ENCODE assay signal across 12 mouse cellular contexts in the genomic region with DNA sequence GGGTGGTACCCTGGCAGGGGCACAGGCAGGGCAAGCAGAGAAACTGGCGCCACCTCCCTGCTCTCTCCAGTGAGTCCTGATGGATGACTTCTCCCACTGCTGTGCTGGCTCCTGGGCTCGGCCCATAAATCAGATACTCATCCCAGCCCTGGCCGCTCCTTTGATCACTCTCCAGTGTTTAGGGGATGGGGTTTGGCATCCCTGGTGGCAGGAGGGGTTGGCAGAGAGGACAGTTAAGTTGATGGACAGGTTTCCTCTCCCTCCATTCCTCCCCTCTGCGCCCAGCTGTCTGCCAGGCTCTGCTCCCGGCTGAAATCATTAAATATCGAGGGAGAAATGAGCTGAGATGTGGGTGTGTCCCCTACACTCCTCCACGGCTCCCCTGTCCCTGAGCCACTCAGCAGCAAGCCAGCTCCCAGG. TPM values are rescaled to one million over a fixed set of nuclear protein-coding genes. Genes with fewer than 3 reads are reported as not detected.
DNase-seq lines count a peak whose midpoint lies in the region; ATAC-seq and TF ChIP-seq lines count a peak whose summit lies in the region.
"Had no signal": no experiment of that assay in that cellular context is flagged by ENCODE, and none has a peak within 500 bp of the region (broad histone marks: within the 10 kb centered on the region; RNA-seq: fewer than 3 reads in every experiment).

No protein-coding gene starts in this region.

- H3K36me3 ChIP-seq in kidney, postnatal 0 days (ENCODE audit: insufficient read depth, low read length), result no peaks in the 10 kb centered on the region
- H3K36me3 ChIP-seq in forebrain, embryonic 12.5 days (replicated peaks), result no peaks in the 10 kb centered on the region
- no peaks in the 10 kb centered on the region for H3K36me3 ChIP-seq in hindbrain, postnatal 0 days (ENCODE audit: insufficient read depth, low read length)
- H3K36me3 ChIP-seq: embryonic facial prominence, embryonic 10.5 days; heart, embryonic 12.5 days; lung, embryonic 15.5 days had no signal

- H3K27ac ChIP-seq in kidney, postnatal 0 days, result no peak overlapping the region
- H3K27ac ChIP-seq in forebrain, embryonic 12.5 days, result peak overlapping the region; percentile 88
- H3K27ac ChIP-seq in hindbrain, postnatal 0 days, result peak overlapping the region; percentile 83
- 0 out of 2 replicates have a peak overlapping the region, but pooled peaks have one; percentile 29 for H3K27ac ChIP-seq in olfactory bulb, adult 2 months (ENCODE audit: insufficient read depth, low read depth, low read length)
- H3K27ac ChIP-seq: embryonic facial prominence, embryonic 10.5 days; lung, embryonic 15.5 days had no signal

- H3K27me3 ChIP-seq in kidney, postnatal 0 days (ENCODE audit: insufficient read depth, low read length), result no peaks in the 10 kb centered on the region
- no peaks in the 10 kb centered on the region for H3K27me3 ChIP-seq in forebrain, embryonic 12.5 days
- H3K27me3 ChIP-seq in hindbrain, postnatal 0 days (ENCODE audit: insufficient read depth, low read length), result no peaks in the 10 kb centered on the region

- no peak overlapping the region for H3K9ac ChIP-seq in kidney, postnatal 0 days (ENCODE audit: low read depth, low read length)
- H3K9ac ChIP-seq in forebrain, embryonic 12.5 days, result no peak overlapping the region
- H3K9ac ChIP-seq in hindbrain, postnatal 0 days (replicated peaks; ENCODE audit: low read length), result no peak overlapping the region
- H3K9ac ChIP-seq: heart, embryonic 12.5 days; lung, embryonic 15.5 days had no signal

- intact Hi-C loops in gastrocnemius, postnatal 14 days (cut with DNase I; ENCODE audit: low total_unique reads), result no loop called here

- TF ChIP-seq CTCF in kidney, postnatal 0 days (IDR thresholded peaks at IDR 0.05; ENCODE audit: low read depth), result no peak
- TF ChIP-seq CTCF in hindbrain, postnatal 0 days (IDR thresholded peaks at IDR 0.05; ENCODE audit: low read depth), result no peak
- no peak for TF ChIP-seq CTCF in olfactory bulb, adult 2 months (IDR thresholded peaks at IDR 0.05; ENCODE audit: insufficient read depth, low read depth, low read length)

- no peak overlapping the region for H3K4me2 ChIP-seq in kidney, postnatal 0 days (ENCODE audit: low read length)
- H3K4me2 ChIP-seq in forebrain, embryonic 12.5 days, result no peak overlapping the region
- H3K4me2 ChIP-seq in hindbrain, postnatal 0 days (ENCODE audit: low read depth, low read length), result no peak overlapping the region
- H3K4me2 ChIP-seq: heart, embryonic 12.5 days; lung, embryonic 15.5 days had no signal

- no peaks in the 10 kb centered on the region for H3K9me3 ChIP-seq in kidney, postnatal 0 days (replicated peaks; ENCODE audit: low read length)
- H3K9me3 ChIP-seq in forebrain, embryonic 12.5 days, result no peaks in the 10 kb centered on the region
- H3K9me3 ChIP-seq in hindbrain, postnatal 0 days (ENCODE audit: low read length), result no peaks in the 10 kb centered on the region
- H3K9me3 ChIP-seq: embryonic facial prominence, embryonic 10.5 days; heart, embryonic 12.5 days; lung, embryonic 15.5 days had no signal

- 9% methylated on average over 7 of the region's 7 CpGs for WGBS in kidney, postnatal 0 days
- whole genome bisulfite sequencing in forebrain, embryonic 12.5 days, result 46% methylated on average over 7 of the region's 7 CpGs
- WGBS in hindbrain, postnatal 0 days, result 18% methylated on average over 7 of the region's 7 CpGs
- 54% methylated on average over 7 of the region's 7 CpGs for WGBS in olfactory bulb, adult 2 months

- DNase-seq in kidney, postnatal 0 days (ENCODE audit: low spot score), result peak; percentile 90
- no peak for DNase-seq in kidney, adult 11 months
- DNase-seq in hindbrain, postnatal 0 days (ENCODE audit: low spot score), result peak; percentile 76
- no peak for DNase-seq in gastrocnemius, postnatal 14 days
- DNase-seq in urinary bladder, postnatal 10 days (ENCODE audit: low spot score), result no peak
- DNase-seq: kidney, postnatal 14 days had no signal

- no peak for TF ChIP-seq POLR2A in olfactory bulb, adult 2 months (IDR thresholded peaks at IDR 0.05; ENCODE audit: insufficient read depth, low read depth, low read length)

- H3K4me3 ChIP-seq in kidney, postnatal 0 days (replicated peaks; ENCODE audit: low read depth, low read length), result no peak overlapping the region
- no peak overlapping the region for H3K4me3 ChIP-seq in forebrain, embryonic 12.5 days (replicated peaks)
- H3K4me3 ChIP-seq in hindbrain, postnatal 0 days (ENCODE audit: low read length), result no peak overlapping the region
- no peak overlapping the region for H3K4me3 ChIP-seq in olfactory bulb, adult 2 months (ENCODE audit: insufficient read depth, low read depth, low read length)
- H3K4me3 ChIP-seq: embryonic facial prominence, embryonic 10.5 days; heart, embryonic 12.5 days; lung, embryonic 15.5 days had no signal

- ATAC-seq in kidney, postnatal 0 days (replicated peaks; ENCODE audit: low FRiP score, low read depth), result peak; percentile 82
- no peak for ATAC-seq in forebrain, embryonic 12.5 days (ENCODE audit: low FRiP score)
- peak; percentile 68 for ATAC-seq in hindbrain, postnatal 0 days

- H3K4me1 ChIP-seq in kidney, postnatal 0 days (replicated peaks; ENCODE audit: insufficient read depth, low read length), result no peaks in the 10 kb centered on the region
- H3K4me1 ChIP-seq in forebrain, embryonic 12.5 days, result peaks cover 30% of the 10 kb centered on the region
- H3K4me1 ChIP-seq in hindbrain, postnatal 0 days (ENCODE audit: insufficient read depth, low read length), result peaks cover 7% of the 10 kb centered on the region; the same call in 1 of the 2 replicates
- peaks cover 21% of the 10 kb centered on the region for H3K4me1 ChIP-seq in olfactory bulb, adult 2 months (ENCODE audit: control insufficient read depth, insufficient read depth, low read length)
- H3K4me1 ChIP-seq: heart, embryonic 12.5 days; lung, embryonic 15.5 days had no signal

RNA-seq across cellular contexts. Expression of a gene that starts 18.1 kb away (rescaled TPM):
- 0.10 and 0.13 TPM in 2 replicates for polyA plus RNA-seq in kidney, postnatal 0 days (2015; fragmentation: Nextera tagmentation; extraction: Ambion mirVana)
- polyA plus RNA-seq in forebrain, embryonic 12.5 days (2016; fragmentation: Nextera tagmentation; extraction: Ambion mirVana), result 1.2 TPM in 2 replicates
- 40.9 and 43.1 TPM in 2 replicates for total RNA-seq in hindbrain, postnatal 0 days (2014; rRNA removed)
- 8.4 and 9.1 TPM in 2 replicates for polyA plus RNA-seq in hindbrain, postnatal 0 days (2015; fragmentation: Nextera tagmentation; extraction: Ambion mirVana)
- not detected in 2 replicates for polyA plus RNA-seq in olfactory bulb, adult 2 months (2012; ENCODE audit: insufficient read depth, insufficient read length, low replicate concordance, missing spikeins)
- total RNA-seq in gastrocnemius, postnatal 14 days (2021), result under 1 TPM; 0.07 to 0.62 TPM
- total RNA-seq: neutrophil, adult 5-6 weeks had no signal
- polyA plus RNA-seq: heart, embryonic 12.5 days had no signal

RNA-seq across cellular contexts. Expression of a gene that starts 36.6 kb away (rescaled TPM):
- 18.8 and 18.9 TPM in 2 replicates for polyA plus RNA-seq in kidney, postnatal 0 days (2015; fragmentation: Nextera tagmentation; extraction: Ambion mirVana)
- polyA plus RNA-seq in forebrain, embryonic 12.5 days (2016; fragmentation: Nextera tagmentation; extraction: Ambion mirVana), result 137 and 147 TPM in 2 replicates
- 12.7 and 15.2 TPM in 2 replicates for total RNA-seq in hindbrain, postnatal 0 days (2014; rRNA removed)
- polyA plus RNA-seq in hindbrain, postnatal 0 days (2015; fragmentation: Nextera tagmentation; extraction: Ambion mirVana), result 16.6 and 17.9 TPM in 2 replicates
- not detected in 2 replicates for polyA plus RNA-seq in olfactory bulb, adult 2 months (2012; ENCODE audit: insufficient read depth, insufficient read length, low replicate concordance, missing spikeins)
- 1 to 10 TPM; 5.6 to 7.1 TPM for total RNA-seq in gastrocnemius, postnatal 14 days (2021)

Comparison
In these comparisons a context has a peak if more than half of its experiments do, and no peak if none do; other contexts are left out.
1. DNase-seq: peak in kidney, postnatal 0 days (single experiment) and hindbrain, postnatal 0 days (single experiment); none in kidney, adult 11 months (single experiment), gastrocnemius, postnatal 14 days (single experiment) and urinary bladder, postnatal 10 days (single experiment).